Mouse (Mus musculus): Measurements from ENCODE around the gene Alb.

Gene Alb

DNA sequence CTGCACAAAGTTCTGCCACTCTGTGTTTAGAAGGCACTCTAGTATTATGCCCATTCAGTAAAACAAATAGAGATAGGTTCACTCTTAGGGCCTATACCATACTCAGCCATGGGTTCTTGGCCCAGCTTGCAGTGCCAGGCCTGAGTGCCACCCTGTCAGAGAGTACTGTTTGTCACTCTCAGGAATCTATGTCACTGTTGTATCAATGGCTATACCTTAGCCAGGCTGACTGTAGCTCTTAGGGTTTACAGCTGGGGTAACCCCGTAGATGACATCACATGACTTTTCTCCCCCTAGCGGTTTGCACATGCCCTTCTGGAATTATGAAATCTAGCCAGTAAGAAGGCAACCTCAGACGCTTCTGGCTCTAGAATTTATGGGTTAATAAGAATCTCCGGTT is 33.6 kb downstream of the Alb start:
- no peak for DNase-seq

DNA sequence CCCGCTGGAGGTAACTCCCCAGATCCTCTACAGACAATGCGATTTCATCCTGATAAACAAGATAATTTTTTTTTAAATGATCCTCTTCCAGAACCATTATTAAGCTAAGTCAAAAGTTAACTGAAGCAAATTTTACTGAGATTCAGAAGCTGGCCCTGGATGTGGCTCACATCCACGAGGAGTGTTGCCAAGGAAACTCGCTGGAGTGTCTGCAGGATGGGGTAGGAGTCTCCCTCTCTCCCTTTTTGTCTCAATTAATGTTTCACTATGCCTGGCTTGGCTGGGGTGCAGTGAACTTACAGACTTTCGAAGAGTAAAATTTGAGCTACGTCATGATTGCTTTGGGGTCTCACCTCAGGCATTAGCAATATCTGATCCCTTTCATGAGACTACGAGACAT is 38.8 kb downstream of the Alb start:
- no peak for DNase-seq

GRCm38 (mm10) chr5:90500714-90501113 is 40.0 kb downstream of the Alb start:
- peak; percentile 82 for DNase-seq

DNA sequence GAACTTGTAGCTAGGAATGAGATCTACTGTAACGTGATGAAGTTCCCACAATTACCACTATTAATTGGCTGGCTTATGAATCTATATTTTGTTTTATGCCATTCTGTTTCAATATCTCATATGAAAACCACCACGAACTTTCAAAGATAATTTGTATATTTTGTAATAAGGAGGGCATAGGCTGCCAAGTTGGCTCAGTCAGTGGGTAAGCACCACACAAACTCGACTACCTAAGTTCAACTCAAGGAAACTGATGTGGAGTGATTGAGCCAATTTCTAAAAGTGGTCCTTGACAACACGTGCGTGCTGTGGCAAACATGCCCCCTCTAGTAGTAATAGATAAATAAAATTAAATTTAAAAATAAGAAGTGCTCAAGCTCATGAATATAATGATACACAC is 41.1 kb downstream of the Alb start:
- DNase-seq: no peak

DNA sequence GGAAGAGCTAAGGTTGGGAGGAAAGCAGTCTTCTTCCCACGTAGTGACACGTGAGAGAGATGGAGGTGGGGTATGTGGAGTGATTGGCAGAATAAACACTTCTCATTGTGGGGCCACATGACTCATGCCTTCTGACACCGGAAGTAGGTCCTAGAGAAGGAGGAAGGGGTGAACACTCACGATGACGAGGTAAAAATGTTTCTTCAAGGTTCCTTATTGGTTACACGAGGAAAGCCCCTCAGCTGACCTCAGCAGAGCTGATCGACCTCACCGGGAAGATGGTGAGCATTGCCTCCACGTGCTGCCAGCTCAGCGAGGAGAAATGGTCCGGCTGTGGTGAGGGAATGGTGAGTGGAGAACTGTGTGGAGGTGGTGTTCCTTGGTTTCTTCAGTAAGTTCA is 44.0 kb downstream of the Alb start:
- no peak for DNase-seq

GRCm38 (mm10) chr5:90506507-90506906 is 45.8 kb downstream of the Alb start:
- no peak for DNase-seq

DNA sequence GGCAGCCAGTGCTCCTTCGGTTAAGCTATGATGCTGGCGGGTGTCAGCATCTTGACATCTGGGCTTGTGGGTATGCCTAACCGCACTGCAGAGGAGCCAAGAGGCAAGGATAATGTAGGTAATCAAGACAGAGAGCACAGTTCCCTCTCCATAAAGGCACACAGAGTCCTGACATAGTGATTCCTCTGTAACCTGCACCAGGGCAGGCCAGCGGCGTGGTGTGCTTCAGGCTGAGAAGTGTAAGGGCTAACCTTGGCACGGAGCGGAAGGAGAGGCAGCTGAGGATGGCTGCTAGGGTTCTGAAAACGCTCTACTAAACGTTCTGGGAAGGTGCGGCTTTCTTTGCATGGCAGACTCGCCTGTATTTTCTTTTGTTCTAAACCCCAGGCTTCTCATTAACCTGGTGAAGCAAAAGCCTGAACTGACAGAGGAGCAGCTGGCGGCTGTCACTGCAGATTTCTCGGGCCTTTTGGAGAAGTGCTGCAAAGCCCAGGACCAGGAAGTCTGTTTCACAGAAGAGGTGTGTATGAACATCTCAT is 46.8 kb downstream of the Alb start:
- no peak for DNase-seq

DNA sequence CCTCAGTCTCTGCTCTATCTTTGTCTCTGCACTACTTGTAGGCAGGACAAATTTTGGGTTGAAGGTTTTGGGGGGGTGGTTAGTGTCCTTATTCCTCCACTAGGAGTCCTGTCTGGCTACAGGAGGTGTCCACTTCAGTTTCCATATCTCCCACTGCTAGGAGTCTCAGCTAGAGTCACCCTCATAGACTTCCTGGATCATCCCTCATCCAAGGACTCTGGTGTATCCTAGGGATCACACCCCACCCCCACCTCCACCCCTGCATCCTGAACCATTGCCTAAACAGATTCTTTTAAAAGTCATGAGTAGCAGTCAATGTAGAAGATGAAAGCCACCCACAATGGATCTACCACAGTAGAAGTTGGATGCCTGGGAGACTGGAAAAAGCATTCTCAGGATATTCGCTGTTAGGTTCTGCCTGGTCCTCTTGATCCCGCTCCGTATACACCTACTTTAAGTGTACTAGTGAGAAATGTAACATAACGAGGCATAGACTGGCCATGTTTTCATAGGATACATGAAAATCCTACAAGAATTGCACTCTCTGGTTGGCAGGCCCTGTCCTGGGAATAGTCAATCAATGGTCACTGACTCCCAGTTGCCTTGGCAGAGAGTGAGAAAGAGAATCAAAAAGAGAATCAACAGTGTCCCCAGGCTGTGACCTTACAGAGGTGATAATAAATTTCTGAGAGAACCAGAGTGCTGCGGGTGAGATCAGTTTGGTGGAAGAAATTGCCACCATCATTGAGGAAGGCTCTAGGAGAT is 49.3 kb downstream of the Alb start:
- no peak for DNase-seq

DNA sequence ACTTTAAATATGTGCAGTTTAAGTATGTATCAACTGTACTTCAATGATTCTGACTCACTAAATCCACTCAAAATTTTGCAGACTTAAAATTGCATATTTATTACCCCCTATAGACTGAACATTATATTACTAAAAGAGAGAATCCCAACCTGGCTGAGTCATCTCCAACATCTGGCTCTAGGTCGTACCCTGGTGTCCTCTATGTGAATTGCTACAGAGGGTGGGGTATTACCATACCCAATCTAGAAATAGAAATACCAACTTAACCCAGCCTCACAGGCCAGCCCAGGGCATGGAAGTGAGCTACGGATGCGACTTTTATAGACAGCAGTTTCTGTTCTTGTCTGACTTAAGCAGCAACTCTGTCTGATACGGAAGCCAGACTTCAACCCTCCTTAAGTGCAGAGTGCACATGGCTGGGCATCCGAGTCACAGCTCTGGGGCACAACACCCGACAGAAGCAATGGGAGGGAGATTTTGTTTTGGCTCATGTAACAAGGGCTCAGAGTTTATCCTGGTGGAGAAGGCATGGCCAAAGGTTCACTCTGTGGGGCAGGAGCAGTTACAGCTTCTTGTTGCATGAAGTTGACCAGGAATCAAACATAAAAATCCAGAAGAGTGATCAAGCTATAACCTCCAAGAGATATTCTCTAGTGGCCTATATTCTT is 51.7 kb downstream of the Alb start:
- DNase-seq: peak; percentile 81

- no peak for DNase-seq
These were observed 54.9 kb downstream of the Alb start for GRCm38 (mm10) chr5:90515561-90515960.

- peak; percentile 73 for DNase-seq
These were observed 57.8 kb downstream of the Alb start, which contains the start of gene Afm for GRCm38 (mm10) chr5:90518356-90519100. Gene Afm, plus strand, starts transcription at chr5:90518932.

Data from kidney, adult 9 months (tissue).